In genomic region chr11:44261657-44262056, GRCm38 (mm10) we compare ENCODE assay signal across 21 mouse cellular contexts.
DNase-seq lines count a peak whose midpoint lies in the region; ATAC-seq lines count a peak whose summit lies in the region.
"Had no signal": no experiment of that assay in that cellular context is flagged by ENCODE, and none has a peak within 500 bp of the region (broad histone marks: within the 10 kb centered on the region; RNA-seq: fewer than 3 reads in every experiment).

No protein-coding gene starts in this region.

- intact Hi-C loops in heart, postnatal 25 days (cut with DNase I): no loop called here

- DNase-seq in frontal cortex, postnatal 14 days (ENCODE audit: low spot score in 2 of 2): no peak
- DNase-seq in heart, postnatal 4 days: peak; percentile 29
- DNase-seq in heart, postnatal 25 days (ENCODE audit: low spot score): no peak
- DNase-seq in lung, postnatal 25 days (ENCODE audit: low spot score): peak; percentile 1
- DNase-seq in lung, postnatal 14 days: no peak
- no peak for DNase-seq in urinary bladder, postnatal 4 days (ENCODE audit: low spot score in 2 of 2)
- DNase-seq: adrenal gland, adult 8-10 months; adrenal gland, postnatal 36 days; B cell, adult 2 months; cerebellum, adult 11 months; cerebellum, adult 8-10 months; cerebellum, postnatal 14 days; embryo, embryonic 11 days; gastrocnemius, postnatal 10 days; heart, adult 2 months; heart, postnatal 36 days had no signal

- ATAC-seq in frontal cortex, adult (ENCODE audit: low TSS enrichment): peak; percentile 82
- ATAC-seq: CD4-positive, CD25-positive, alpha-beta regulatory T cell, adult 4 months; forebrain, embryonic 14.5 days; hindbrain, embryonic 16.5 days; inflammation-experienced regulatory T-cells, adult 6 months had no signal

Comparison
In these comparisons a context has a peak if more than half of its experiments do, and no peak if none do; other contexts are left out.
1. DNase-seq: peak in heart, postnatal 4 days (single experiment) and lung, postnatal 25 days (single experiment); none in frontal cortex, postnatal 14 days (0 of 2), heart, postnatal 25 days (single experiment), lung, postnatal 14 days (single experiment) and urinary bladder, postnatal 4 days (0 of 2).